Mouse (Mus musculus) kidney, adult 11 months (tissue): ENCODE data around the gene Lhx9.

Experiments
- DNase-seq: peaks from one replicate; pipeline ENCODE4 v3.0.0; 2022

Gene Lhx9

DNA sequence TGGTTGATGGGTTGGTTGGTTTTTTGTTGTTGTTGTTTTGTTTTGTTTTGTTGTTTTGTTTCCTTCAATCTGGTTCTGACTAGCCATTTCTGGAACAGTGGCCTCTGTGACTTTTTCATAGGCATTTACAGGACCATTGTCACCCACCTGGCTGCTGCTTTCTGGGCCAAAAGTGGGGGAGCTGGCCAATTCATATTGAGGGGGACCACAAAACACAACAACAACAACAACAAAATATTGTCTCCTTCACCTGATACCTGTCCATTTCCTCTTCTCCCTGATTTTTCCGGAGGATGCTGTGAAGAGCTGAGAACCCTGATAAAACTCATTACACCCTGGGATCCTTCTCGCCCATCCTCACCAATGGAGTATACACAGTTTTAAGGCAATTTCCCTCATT, 9.1 kb downstream of the Lhx9 start:
- no peak for DNase-seq

DNA sequence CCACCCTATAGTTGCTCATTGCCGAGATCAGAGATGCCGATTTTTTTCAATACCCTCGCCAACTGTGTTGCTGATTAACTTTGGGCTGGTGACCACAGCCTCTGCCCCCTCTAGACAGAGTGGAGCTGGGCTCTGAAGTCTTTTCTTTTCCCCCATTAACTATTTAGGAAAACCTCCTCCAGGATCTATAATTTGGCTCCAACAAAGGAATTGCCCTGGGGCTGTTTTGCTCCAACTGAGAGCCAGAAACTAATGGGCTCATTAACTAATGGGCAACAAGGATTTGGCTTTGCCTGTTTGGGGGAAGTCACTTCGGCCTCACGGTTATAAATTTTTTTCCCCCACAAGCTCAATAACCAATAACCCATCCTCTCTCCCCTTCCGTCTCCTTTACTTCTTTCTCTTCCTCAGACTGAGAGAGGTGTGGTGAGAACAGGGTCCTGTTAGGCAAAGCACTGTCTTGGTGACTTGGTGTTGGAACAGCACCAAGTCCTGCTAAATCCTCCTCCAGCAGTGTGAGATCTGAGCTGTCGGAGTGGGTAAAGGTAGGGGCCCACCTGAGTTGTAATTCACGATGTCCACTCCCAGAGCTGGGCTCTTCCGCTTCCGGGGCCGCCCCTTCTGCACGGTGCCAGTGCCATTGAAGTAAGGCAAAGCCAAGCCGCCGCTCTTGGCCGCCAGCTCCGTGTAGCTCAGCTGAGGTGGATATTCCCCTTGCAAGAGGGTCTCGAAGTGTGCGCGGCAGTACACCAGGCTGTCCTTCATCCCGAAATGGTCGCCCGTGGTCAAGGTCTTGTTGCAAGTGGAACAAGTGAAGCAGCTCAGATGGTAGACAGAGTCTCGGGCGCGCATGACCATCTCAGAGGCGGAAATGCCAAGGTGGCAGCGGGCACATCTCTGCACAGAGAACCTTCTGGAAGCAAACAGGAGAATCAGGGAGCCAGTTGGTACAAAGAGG, 10.3 kb downstream of the Lhx9 start:
- no peak for DNase-seq

DNA sequence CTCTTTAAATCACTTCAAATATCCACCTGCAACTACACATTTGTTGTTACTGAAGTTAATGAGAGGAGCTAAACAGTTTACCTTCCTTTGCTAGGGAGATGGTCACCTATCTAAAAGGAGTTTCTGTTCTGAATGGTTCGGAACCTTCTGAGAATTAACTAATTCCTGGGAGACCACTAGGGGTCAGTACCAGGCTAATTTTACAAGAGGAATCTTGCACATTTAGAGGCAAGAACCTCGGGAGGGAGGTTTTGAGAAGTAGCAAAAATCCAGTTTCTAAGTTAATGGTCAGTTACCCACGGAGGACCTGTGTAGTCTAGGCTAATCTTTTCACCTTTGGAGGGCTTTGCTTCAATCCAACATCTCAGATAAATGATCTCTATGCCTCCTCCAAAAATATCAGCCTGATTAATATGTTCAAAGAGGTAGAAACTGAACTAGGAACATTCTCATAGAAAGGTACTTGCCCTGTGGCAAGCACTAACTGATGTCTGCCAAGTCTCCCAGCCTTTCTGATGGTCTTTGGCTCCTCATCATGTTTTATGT, 12.9 kb downstream of the Lhx9 start:
- DNase-seq, result no peak

DNA sequence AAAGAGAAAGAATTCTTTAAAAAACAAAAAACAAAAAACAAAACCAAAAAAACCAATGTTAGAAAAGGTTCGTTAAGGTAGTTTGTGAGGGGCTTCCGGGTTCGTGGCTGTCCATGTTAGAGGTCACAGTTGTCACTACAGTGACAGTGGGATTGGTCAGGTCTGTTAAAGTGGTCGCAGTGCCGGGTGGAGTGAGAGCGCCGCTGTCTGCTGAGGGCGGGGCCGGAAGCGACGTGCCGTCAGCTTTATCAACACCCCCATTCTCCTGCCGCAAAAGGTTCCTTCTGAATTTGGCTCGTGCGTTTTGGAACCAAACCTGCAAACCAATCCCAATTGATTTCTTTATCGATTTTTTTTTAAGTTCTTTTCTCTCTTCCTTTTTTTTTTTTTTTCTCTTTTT, 17.1 kb downstream of the Lhx9 start:
- no peak for DNase-seq

DNA sequence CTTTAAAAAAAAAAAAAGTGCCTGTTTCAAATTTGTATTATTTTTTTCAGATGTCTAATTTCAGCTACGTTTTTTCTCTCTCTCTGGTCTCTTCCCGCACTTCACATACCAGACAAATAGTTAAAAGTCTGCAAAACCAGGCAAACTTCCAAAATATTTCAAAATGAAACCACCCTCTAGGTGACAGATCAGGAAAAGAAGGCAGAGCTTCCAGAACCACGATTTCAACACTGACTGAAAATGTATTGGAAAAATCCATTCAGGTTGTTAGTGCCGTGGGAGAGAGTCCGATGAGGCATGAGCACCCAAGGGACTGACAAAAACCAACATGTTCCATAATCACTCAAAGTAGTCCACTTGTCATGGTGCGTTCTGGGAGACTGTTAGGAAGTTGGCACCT, 21.5 kb downstream of the Lhx9 start:
- no peak for DNase-seq

DNA sequence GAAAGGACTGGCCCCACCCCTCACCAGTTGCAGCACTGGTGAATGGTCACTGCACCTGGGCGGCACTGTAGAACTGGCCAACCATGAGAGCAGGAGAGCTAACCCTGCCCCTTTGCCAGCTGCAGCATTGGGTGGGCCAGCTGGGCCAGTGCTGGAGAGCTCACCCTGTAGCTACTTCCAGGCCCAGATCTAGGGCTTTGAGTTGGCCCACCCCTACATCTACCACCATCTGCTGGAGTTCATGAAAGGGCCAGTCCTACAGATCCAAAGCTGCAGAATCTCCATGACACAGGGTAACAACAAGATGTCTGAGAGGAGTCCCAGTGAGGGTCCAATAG, 25.4 kb downstream of the Lhx9 start:
- DNase-seq, result no peak

DNA sequence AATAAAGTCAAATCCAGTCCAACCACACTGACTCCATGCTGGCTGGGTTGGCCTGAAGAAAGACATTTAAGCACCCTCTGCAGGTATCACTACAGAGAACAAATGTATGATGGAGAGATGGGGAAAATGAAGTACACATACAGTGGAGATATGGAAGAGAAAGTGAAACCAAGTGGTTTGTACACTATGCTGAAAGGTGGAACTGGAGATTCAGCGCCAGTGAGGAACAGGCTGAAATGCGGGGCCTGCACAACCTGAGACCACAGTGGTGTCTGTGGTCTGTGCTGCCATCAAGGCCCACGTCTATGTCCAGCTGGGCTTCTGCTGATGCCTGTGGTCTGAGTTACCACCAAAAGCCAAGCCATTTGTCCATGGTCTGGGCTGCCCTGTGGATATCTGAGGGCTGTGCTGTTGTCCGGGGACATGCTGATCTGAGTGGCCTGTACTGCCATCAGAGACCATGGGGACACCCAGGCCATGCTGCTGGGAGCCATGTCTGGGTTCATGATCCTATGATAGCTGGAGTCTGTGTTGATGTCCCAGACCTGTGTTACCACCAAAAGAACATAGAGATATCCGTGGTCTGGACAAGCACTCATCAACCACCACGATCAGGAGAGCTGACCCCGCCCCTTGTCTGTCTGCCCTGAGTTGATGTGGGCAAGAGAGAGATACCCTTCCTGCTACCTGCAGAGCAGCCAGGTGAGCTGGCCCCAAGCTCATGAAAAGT, 26.0 kb downstream of the Lhx9 start:
- no peak for DNase-seq

DNA sequence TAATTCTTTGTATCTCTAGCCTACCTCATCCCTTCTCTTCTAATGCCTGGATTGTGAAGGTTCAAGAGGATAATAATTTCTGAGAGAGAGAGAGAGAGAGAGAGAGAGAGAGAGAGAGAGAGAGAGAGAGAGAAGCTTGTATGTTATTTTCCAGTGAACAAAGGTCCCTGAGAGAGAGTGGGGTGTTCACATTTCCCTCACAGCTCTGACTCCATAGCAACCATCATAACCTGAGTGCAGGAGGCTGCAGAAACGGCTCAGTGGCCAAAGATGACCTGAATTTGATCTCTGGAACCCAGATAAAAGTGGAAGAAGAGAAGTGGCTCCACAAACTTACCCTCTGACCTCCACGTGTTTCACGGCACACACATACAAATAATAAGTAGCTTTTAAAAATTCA, 46.6 kb downstream of the Lhx9 start:
- DNase-seq, result no peak

DNA sequence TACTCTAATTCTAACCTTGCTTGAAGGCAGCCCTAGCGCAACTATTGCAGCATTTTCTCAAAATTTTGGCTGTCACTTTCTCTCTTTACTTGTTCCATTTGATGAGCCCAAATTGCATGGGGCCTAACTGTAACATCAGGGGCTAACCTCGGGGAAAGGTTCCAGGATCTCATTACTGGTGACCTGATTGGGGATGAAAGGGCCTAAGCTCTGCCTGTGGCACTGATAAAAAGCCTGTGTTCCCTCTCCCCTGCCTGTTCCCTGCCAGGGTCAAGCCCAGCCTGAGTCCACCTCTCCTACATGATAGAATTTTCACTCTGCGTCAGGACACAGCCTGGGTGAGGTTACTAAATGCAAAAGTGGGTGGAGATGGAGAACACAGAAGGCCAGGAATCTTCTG, 47.1 kb downstream of the Lhx9 start:
- DNase-seq, result no peak

DNA sequence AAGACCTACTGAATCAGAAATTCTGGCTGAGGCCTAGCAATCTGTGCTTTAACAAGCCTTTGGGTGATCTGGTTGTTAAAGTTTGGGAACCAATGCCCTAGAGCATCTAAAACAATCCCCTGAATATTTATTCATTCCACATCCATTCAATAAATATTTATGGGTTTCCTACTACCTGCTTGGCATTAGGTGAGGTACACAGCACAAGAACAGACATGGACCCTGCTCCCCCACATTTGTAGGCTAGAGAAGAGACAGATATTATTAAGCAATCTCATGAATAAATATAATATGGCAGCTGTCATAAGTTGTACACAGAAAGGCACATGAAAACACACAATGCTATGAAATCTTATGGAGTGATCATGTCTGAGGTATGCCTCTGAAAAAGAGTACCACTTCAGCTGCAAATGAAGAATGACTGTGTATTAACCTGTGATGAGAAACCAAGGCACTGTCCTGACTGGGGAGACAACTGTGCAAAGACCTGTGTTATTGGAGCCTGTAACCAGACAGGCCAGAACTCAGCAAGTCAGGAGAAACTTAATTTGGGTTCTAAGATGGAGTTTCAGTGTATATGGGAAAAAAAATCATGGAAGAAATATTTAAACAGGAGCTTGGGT, 48.6 kb downstream of the Lhx9 start:
- DNase-seq, result no peak

DNA sequence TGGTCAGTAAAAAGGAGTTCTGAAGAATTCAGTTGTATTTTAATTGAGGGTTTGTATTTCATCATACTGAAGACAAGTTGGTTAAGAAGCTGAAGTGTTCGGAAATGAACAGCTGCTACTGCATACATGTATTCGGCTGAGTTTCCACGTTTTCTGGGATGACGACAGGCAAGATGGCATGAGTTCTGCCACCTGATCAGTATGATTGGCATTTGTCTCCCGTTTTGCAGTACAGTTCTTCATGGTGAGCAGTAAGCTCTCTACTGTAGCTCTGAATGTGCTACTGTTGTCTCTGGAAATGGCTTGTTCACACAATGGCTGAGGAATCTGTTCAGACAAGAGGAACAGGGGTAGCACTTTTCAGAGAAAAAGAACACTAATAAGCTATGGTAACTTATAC, 50.3 kb downstream of the Lhx9 start:
- DNase-seq, result no peak

DNA sequence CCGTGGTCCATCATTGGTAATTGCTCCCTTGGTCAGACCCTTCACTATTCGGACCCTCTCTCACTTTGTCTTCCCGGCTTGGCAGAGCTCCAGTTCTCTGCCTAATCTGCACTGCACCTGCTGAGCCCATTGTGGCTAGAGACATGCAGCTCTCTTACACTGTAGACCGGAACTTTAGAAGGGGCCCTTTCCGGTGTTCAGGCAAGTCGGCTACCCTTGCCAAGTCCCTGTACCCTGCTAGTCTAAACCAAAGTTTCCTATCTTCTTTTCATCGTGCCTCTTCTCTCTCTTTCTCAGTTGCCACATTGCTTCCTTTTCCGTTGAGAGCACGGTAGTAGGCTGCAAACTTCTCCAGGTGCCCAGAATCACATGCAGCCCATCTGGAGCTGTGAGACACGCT, 62.5 kb downstream of the Lhx9 start:
- no peak for DNase-seq

DNA sequence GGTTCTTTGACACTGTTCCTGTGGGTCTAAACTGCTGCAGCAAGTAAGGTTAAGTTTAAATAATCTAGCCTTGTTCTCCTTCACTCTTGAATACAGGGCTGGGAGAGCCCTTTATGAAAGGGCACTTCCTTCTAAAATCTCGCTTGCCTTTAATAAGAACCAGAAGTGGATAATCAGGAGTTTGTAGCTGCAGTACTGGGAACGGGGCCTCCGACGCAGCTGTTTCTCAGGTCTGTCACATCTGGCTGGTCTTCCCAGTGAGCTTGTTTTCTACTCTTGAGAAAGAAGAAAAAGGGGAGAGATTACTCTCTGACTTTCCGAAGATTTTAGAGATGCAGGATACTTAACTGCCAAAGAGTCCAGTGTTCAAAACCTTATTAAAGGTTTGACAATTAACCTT, 64.4 kb downstream of the Lhx9 start:
- DNase-seq, result no peak
